ENCODE assay signal across 8 mouse cellular contexts in genomic region chr10:128337306-128338181, GRCm38 (mm10). TPM values are rescaled to one million over a fixed set of nuclear protein-coding genes. Genes with fewer than 3 reads are reported as not detected.
A peak's percentile ranks its signal among the peaks of the same experiment; 100 is the strongest.
DNase-seq lines count a peak whose midpoint lies in the region; ATAC-seq and TF ChIP-seq lines count a peak whose summit lies in the region.

Gene Cs, plus strand, starts transcription at chr10:128337734.

- H3K9ac ChIP-seq in embryonic facial prominence, embryonic 13.5 days = peak within 1 kb of the TSS; percentile 98
- H3K9ac ChIP-seq in limb, embryonic 12.5 days (replicated peaks) = peak within 1 kb of the TSS; percentile 90
- H3K9ac ChIP-seq in midbrain, embryonic 15.5 days = peak within 1 kb of the TSS; percentile 99

- WGBS in embryonic facial prominence, embryonic 13.5 days = under 1% methylated on average over 60 of the region's 61 CpGs
- under 1% methylated on average over 61 of the region's 61 CpGs for WGBS in kidney, adult 2 months
- WGBS in limb, embryonic 12.5 days = 1% methylated on average over 60 of the region's 61 CpGs
- WGBS in midbrain, embryonic 15.5 days = under 1% methylated on average over 61 of the region's 61 CpGs
- whole genome bisulfite sequencing in spleen, adult 2 months = under 1% methylated on average over 60 of the region's 61 CpGs

- peak within 1 kb of the TSS; percentile 91 for H3K4me2 ChIP-seq in embryonic facial prominence, embryonic 13.5 days
- H3K4me2 ChIP-seq in limb, embryonic 12.5 days = peak within 1 kb of the TSS; percentile 90
- H3K4me2 ChIP-seq in midbrain, embryonic 15.5 days = peak within 1 kb of the TSS; percentile 90

- H3K4me3 ChIP-seq in embryonic facial prominence, embryonic 13.5 days = peak within 1 kb of the TSS; percentile 99
- peak within 1 kb of the TSS; percentile 95 for H3K4me3 ChIP-seq in kidney, adult 2 months (ENCODE audit: insufficient read depth, low read depth, low read length)
- peak within 1 kb of the TSS; percentile 95 for H3K4me3 ChIP-seq in limb, embryonic 12.5 days (replicated peaks)
- H3K4me3 ChIP-seq in midbrain, embryonic 15.5 days = peak within 1 kb of the TSS; percentile 95
- peak within 1 kb of the TSS; percentile 90 for H3K4me3 ChIP-seq in spleen, adult 2 months (ENCODE audit: extremely low read depth, insufficient read depth, insufficient read length)

- H3K9me3 ChIP-seq in embryonic facial prominence, embryonic 13.5 days = no peaks in the 10 kb centered on the region
- H3K9me3 ChIP-seq in limb, embryonic 12.5 days = no peaks in the 10 kb centered on the region
- H3K9me3 ChIP-seq in midbrain, embryonic 15.5 days = no peaks in the 10 kb centered on the region

- H3K4me1 ChIP-seq in embryonic facial prominence, embryonic 13.5 days = peaks cover 25% of the 10 kb centered on the region
- H3K4me1 ChIP-seq in kidney, adult 2 months (ENCODE audit: control insufficient read depth, insufficient read depth, low read length) = peaks cover 19% of the 10 kb centered on the region
- peaks cover 17% of the 10 kb centered on the region for H3K4me1 ChIP-seq in limb, embryonic 12.5 days (replicated peaks)
- peaks cover 30% of the 10 kb centered on the region for H3K4me1 ChIP-seq in midbrain, embryonic 15.5 days
- peaks cover 2% of the 10 kb centered on the region; the same call in 1 of the 2 replicates for H3K4me1 ChIP-seq in spleen, adult 2 months (ENCODE audit: control insufficient read depth, insufficient read depth, insufficient read length)

- no peaks in the 10 kb centered on the region for H3K27me3 ChIP-seq in embryonic facial prominence, embryonic 13.5 days
- H3K27me3 ChIP-seq in kidney, adult 2 months (replicated peaks; ENCODE audit: control insufficient read depth, insufficient read depth, low read length) = no peaks in the 10 kb centered on the region
- H3K27me3 ChIP-seq in limb, embryonic 12.5 days = no peaks in the 10 kb centered on the region
- H3K27me3 ChIP-seq in midbrain, embryonic 15.5 days (replicated peaks) = no peaks in the 10 kb centered on the region
- H3K27me3 ChIP-seq in spleen, adult 2 months (ENCODE audit: control insufficient read depth, insufficient read depth, low read length) = no peaks in the 10 kb centered on the region

- DNase-seq in 3134 (ENCODE audit: extremely low read depth, insufficient read length, low spot score) = peak; percentile 97
- peak; percentile 98 to 99 for DNase-seq in adrenal gland, postnatal 36 days
- DNase-seq in heart, adult 18-20 months = peak; percentile 98
- peak; percentile 99 for DNase-seq in kidney, adult 2 months
- DNase-seq in spleen, adult 2 months (ENCODE audit: low read depth in 1 of 2, low spot score in 2 of 2) = peak; percentile 96 to 98

- peak; percentile 98 for ATAC-seq in embryonic facial prominence, embryonic 13.5 days (ENCODE audit: insufficient number of reproducible peaks, insufficient read depth, low FRiP score, low TSS enrichment, low read depth)
- ATAC-seq in limb, embryonic 12.5 days (ENCODE audit: insufficient number of reproducible peaks, insufficient read depth, low FRiP score, low TSS enrichment, low read depth) = peak; percentile 99
- ATAC-seq in midbrain, embryonic 15.5 days (replicated peaks) = peak; percentile 98

- peak; percentile 74 for TF ChIP-seq POLR2A in kidney, adult 2 months (IDR thresholded peaks at IDR 0.05; ENCODE audit: low read depth, low read length)
- TF ChIP-seq POLR2A in spleen, adult 2 months (IDR thresholded peaks at IDR 0.05; ENCODE audit: low read depth, low read length) = peak; percentile 67

- peak within 1 kb of the TSS; percentile 94 for H3K27ac ChIP-seq in embryonic facial prominence, embryonic 13.5 days
- peak within 1 kb of the TSS; percentile 99 for H3K27ac ChIP-seq in kidney, adult 2 months (ENCODE audit: insufficient read depth, low read depth, low read length)
- H3K27ac ChIP-seq in limb, embryonic 12.5 days = peak within 1 kb of the TSS; percentile 93
- peak within 1 kb of the TSS; percentile 91 for H3K27ac ChIP-seq in midbrain, embryonic 15.5 days
- peak within 1 kb of the TSS; percentile 92 for H3K27ac ChIP-seq in spleen, adult 2 months (ENCODE audit: insufficient read depth, low read length)

- no peak for TF ChIP-seq CTCF in kidney, adult 2 months (conservative IDR thresholded peaks at IDR 0.05; ENCODE audit: insufficient read depth, insufficient read length, low read depth, low read length)
- TF ChIP-seq CTCF in spleen, adult 2 months (IDR thresholded peaks at IDR 0.05; ENCODE audit: extremely low read depth, insufficient read depth, insufficient read length, insufficient replicate concordance) = no peak

- peaks cover 3% of the 10 kb centered on the region; the same call in 1 of the 2 replicates for H3K36me3 ChIP-seq in embryonic facial prominence, embryonic 13.5 days
- H3K36me3 ChIP-seq in kidney, adult 2 months (ENCODE audit: control insufficient read depth, insufficient read depth, low read length) = no peaks in the 10 kb centered on the region
- H3K36me3 ChIP-seq in limb, embryonic 12.5 days = peaks cover 14% of the 10 kb centered on the region
- no peaks in the 10 kb centered on the region for H3K36me3 ChIP-seq in midbrain, embryonic 15.5 days (replicated peaks)
- H3K36me3 ChIP-seq in spleen, adult 2 months (ENCODE audit: control insufficient read depth, insufficient read depth, low read length) = no peaks in the 10 kb centered on the region

RNA-seq across cellular contexts. Expression of gene Cs, which starts in this region (rescaled TPM):
- total RNA-seq in adrenal gland, postnatal 36 days (2021) = 100 to 1,000 TPM; 369 to 370 TPM
- 160 and 179 TPM in 2 replicates for polyA plus RNA-seq in embryonic facial prominence, embryonic 13.5 days (2015; fragmentation: Nextera tagmentation; extraction: Ambion mirVana)
- 1,000 to 10,000 TPM; 1,006 to 1,090 TPM for total RNA-seq in heart, adult 18-20 months (2021)
- 252 and 273 TPM in 2 replicates for polyA plus RNA-seq in kidney, adult 2 months (2012; rRNA removed)
- 178 and 181 TPM in 2 replicates for polyA plus RNA-seq in limb, embryonic 12.5 days (2016; fragmentation: Nextera tagmentation; extraction: Ambion mirVana)
- 256 and 257 TPM in 2 replicates for polyA plus RNA-seq in midbrain, embryonic 15.5 days (2015; fragmentation: Nextera tagmentation; extraction: Ambion mirVana)
- 70.4 and 89.2 TPM in 2 replicates for polyA plus RNA-seq in spleen, adult 2 months (2012; rRNA removed)

Comparison
In these comparisons a context has a peak if more than half of its experiments do, and no peak if none do; other contexts are left out.
1. Peak in every context shown above with its lines: DNase-seq, ATAC-seq, H3K4me3 ChIP-seq and H3K27ac ChIP-seq.